Mouse (Mus musculus): Measurements from ENCODE around the gene Mark2. TPM values are rescaled to one million over a fixed set of nuclear protein-coding genes. Genes with fewer than 3 reads are reported as not detected.

Gene Mark2
- polyA plus RNA-seq, 1 experiment from 2014 or later, result 63.8 TPM

DNA sequence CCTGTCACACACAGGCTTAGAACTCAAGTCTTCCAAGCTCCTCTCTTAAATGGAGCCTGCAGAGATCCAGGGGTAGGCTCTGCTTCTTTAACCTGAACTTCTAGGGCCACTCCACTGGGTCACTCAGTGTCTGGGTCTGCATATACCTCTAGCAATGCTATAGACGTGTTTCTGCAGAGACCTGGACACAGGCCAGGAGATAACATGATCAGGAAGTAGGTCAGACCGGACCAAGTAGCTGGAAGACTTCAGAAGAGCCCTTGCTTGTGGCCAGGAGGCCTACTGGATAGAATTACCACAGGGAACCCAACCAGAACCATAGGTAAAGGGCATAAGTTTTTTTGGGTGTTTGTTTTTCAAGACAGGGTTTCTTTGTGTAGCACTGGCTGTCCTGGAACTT is 51.9 kb downstream of the Mark2 start:
- Histone ChIP-seq H3K4me2 (replicated peaks) (no peak overlapping the region), H3K4me1 (peaks cover 3% of the 10 kb centered on the region; the same call in 1 of the 2 replicates), H3K9me3 (no peaks in the 10 kb centered on the region), H3K36me3 (peaks cover 43% of the 10 kb centered on the region), H3K27ac (replicated peaks) (no peak overlapping the region), H3K4me3 (no peak overlapping the region), H3K27me3 (no peaks in the 10 kb centered on the region), H3K9ac (replicated peaks) (no peak overlapping the region)
- no peak for ATAC-seq (ENCODE audit: low FRiP score, low read depth)
- WGBS, result 80% methylated on average over 2 of the region's 2 CpGs

DNA sequence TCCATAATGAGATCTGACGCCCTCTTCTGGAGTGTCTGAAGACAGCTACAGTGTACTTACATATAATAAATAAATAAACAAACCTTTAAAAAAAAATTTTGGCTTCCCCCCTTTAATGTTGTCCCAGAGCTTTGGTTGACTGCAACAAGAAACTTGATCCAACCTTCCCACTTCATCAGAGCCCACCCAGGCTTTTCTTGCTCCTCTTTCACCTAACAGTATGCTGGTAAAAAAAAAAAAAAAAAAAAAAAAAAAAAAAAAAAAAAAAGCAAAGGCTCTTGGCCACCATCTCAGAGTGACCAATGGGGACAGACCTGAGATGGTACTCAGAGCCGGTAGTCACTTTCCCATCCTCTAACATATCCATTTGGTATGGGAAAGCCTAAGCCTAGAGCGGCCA is 53.4 kb downstream of the Mark2 start:
- Histone ChIP-seq H3K4me1 (peaks cover 3% of the 10 kb centered on the region; the same call in 1 of the 2 replicates), H3K9ac (replicated peaks) (no peak overlapping the region), H3K27me3 (no peaks in the 10 kb centered on the region), H3K36me3 (peaks cover 58% of the 10 kb centered on the region), H3K9me3 (no peaks in the 10 kb centered on the region), H3K27ac (replicated peaks) (no peak overlapping the region), H3K4me2 (replicated peaks) (no peak overlapping the region), H3K4me3 (no peak overlapping the region)
- 88% methylated on average over 3 of the region's 3 CpGs for WGBS
- ATAC-seq (ENCODE audit: low FRiP score, low read depth), result no peak

GRCm38 (mm10) chr19:7286563-7287315 is 54.9 kb downstream of the Mark2 start:
- no peak for ATAC-seq (ENCODE audit: low FRiP score, low read depth)
- peaks cover 74% of the 10 kb centered on the region for H3K36me3 ChIP-seq
- WGBS, result 90% methylated on average over 12 of the region's 12 CpGs
- H3K4me1 ChIP-seq, result no peaks in the 10 kb centered on the region
- H3K9ac ChIP-seq (replicated peaks), result no peak overlapping the region
- no peak overlapping the region for H3K27ac ChIP-seq (replicated peaks)
- no peaks in the 10 kb centered on the region for H3K27me3 ChIP-seq
- no peak overlapping the region for H3K4me2 ChIP-seq (replicated peaks)
- H3K9me3 ChIP-seq, result no peaks in the 10 kb centered on the region
- H3K4me3 ChIP-seq, result no peak overlapping the region

GRCm38 (mm10) chr19:7280557-7281330 is 60.9 kb downstream of the Mark2 start:
- Histone ChIP-seq H3K9me3 (no peaks in the 10 kb centered on the region), H3K27ac (replicated peaks) (no peak overlapping the region; the same call in 1 of the 2 replicates), H3K36me3 (peaks cover 81% of the 10 kb centered on the region), H3K27me3 (no peaks in the 10 kb centered on the region), H3K4me2 (replicated peaks) (no peak overlapping the region), H3K4me3 (no peak overlapping the region), H3K9ac (replicated peaks) (no peak overlapping the region), H3K4me1 (peaks cover 14% of the 10 kb centered on the region)
- no peak for ATAC-seq (ENCODE audit: low FRiP score, low read depth)
- 88% methylated on average over 18 of the region's 18 CpGs for WGBS

DNA sequence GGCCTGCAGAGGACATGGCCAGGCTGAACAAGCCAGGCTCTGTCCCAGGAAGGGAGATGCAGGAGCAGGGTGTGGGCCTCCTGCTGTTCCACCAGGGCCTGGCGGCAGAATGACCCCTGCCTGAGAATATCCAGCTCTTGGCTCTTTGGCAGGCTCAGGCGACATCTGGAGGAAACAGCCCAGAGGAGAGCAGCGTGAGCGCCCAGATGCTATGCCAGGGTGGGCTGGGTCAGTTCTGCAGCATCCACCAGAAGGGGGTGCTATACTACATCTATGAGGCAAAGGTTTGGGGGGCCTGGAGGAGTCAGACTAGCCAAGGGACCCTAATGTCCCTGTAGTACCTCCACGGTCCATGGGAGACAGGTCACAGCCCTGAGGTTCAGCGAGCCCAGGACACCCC is 62.5 kb downstream of the Mark2 start:
- ATAC-seq (ENCODE audit: low FRiP score, low read depth), result no peak
- Histone ChIP-seq H3K4me1 (peaks cover 29% of the 10 kb centered on the region), H3K9ac (replicated peaks) (0 out of 2 replicates have a peak overlapping the region, but pooled peaks have one; percentile 12)

GRCm38 (mm10) chr19:7278200-7278906 is 63.3 kb downstream of the Mark2 start:
- no peak overlapping the region for H3K4me3 ChIP-seq

More for the DNA sequence above, 62.5 kb downstream of the Mark2 start:
- Histone ChIP-seq H3K27ac (replicated peaks) (peak overlapping the region; percentile 83), H3K9me3 (no peaks in the 10 kb centered on the region), H3K4me3 (no peak overlapping the region), H3K4me2 (replicated peaks) (no peak overlapping the region), H3K27me3 (no peaks in the 10 kb centered on the region), H3K36me3 (peaks cover 81% of the 10 kb centered on the region)
- WGBS, result 39% methylated on average over 6 of the region's 6 CpGs

DNA sequence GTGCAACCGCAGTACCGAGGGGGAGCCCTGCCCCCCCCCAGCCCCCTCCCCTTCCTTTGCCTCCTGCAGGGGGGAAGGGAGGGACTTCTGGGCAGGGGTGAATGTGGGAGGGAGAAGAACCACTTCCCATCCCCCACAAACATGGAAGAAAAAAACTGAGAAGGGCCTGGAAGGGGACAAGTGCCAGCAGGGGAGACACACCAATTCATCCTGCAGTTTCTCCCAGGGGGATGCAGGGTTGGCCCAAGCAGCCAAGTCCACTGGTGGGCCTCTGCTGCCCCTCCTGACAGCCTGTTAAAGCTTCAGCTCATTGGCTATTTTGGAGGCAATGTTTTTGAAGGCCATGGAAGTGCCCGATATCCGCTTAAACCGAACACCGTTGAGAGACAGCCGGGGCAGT is 64.9 kb downstream of the Mark2 start:
- Histone ChIP-seq H3K4me2 (replicated peaks) (no peak overlapping the region), H3K9ac (replicated peaks) (no peak overlapping the region; the same call in 1 of the 2 replicates), H3K27me3 (no peaks in the 10 kb centered on the region), H3K27ac (replicated peaks) (peak overlapping the region; percentile 83), H3K4me3 (no peak overlapping the region), H3K4me1 (peaks cover 38% of the 10 kb centered on the region), H3K9me3 (no peaks in the 10 kb centered on the region), H3K36me3 (peaks cover 81% of the 10 kb centered on the region)
- WGBS, result 68% methylated on average over 7 of the region's 7 CpGs
- ATAC-seq (ENCODE audit: low FRiP score, low read depth), result no peak

More at GRCm38 (mm10) chr19:7278200-7278906, 63.3 kb downstream of the Mark2 start:
- H3K36me3 ChIP-seq, result peaks cover 81% of the 10 kb centered on the region
- no peak overlapping the region for H3K4me2 ChIP-seq (replicated peaks)
- H3K9me3 ChIP-seq, result no peaks in the 10 kb centered on the region
- WGBS, result 85% methylated on average over 6 of the region's 6 CpGs
- no peaks in the 10 kb centered on the region for H3K27me3 ChIP-seq
- peaks cover 32% of the 10 kb centered on the region for H3K4me1 ChIP-seq
- H3K27ac ChIP-seq (replicated peaks), result peak overlapping the region; percentile 83
- ATAC-seq (ENCODE audit: low FRiP score, low read depth), result no peak
- H3K9ac ChIP-seq (replicated peaks), result 0 out of 2 replicates have a peak overlapping the region, but pooled peaks have one; percentile 12

DNA sequence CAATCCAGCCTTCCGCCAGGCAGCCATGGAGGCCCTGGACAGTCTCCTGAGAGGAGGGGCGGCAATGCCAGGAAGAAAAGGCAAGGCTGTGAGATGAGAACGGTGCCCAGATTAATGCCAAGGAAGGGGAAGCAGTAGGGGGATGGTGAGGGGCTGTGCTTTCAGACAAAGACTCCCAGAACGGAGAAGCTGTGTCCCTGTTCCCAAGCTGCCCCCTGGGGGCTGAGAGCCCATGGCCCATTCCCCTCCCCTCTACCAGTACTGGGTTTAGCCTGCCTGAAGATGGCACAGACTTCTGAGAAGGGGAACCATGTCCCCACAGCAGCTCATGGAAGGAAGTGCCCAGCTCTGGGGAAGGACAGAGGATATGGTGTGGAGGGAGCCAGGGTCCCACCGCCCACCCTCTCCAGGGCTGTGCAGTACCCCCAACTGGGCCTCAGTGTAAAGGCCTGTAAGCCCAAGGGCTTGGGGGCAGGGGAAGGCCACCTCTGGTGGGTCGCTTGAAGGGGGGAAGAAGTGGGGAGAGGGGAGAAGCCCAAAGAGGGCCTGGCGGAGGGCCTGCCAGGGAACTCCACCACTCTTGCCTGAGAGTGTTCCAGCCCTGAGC is 65.5 kb downstream of the Mark2 start:
- WGBS, result 26% methylated on average over 7 of the region's 7 CpGs
- H3K27me3 ChIP-seq, result no peaks in the 10 kb centered on the region
- H3K4me1 ChIP-seq, result peaks cover 44% of the 10 kb centered on the region
- H3K4me2 ChIP-seq (replicated peaks), result peak overlapping the region; percentile 16
- H3K9ac ChIP-seq (replicated peaks), result peak overlapping the region; percentile 45; the same call in 1 of the 2 replicates
- H3K4me3 ChIP-seq, result no peak overlapping the region
- H3K9me3 ChIP-seq, result no peaks in the 10 kb centered on the region
- peak overlapping the region; percentile 83 for H3K27ac ChIP-seq (replicated peaks)
- peak; percentile 63 for ATAC-seq (ENCODE audit: low FRiP score, low read depth)
- H3K36me3 ChIP-seq, result peaks cover 81% of the 10 kb centered on the region

- no peak overlapping the region for H3K4me3 ChIP-seq
- H3K9me3 ChIP-seq, result no peaks in the 10 kb centered on the region
- peaks cover 84% of the 10 kb centered on the region for H3K36me3 ChIP-seq
- ATAC-seq (ENCODE audit: low FRiP score, low read depth), result peak; percentile 21; the same call in 1 of the 2 replicates
- 60% methylated on average over 7 of the region's 7 CpGs for WGBS
- no peak overlapping the region for H3K4me2 ChIP-seq (replicated peaks)
- H3K9ac ChIP-seq (replicated peaks), result peak overlapping the region; percentile 29
- peak overlapping the region; percentile 83 for H3K27ac ChIP-seq (replicated peaks)
- peaks cover 53% of the 10 kb centered on the region for H3K4me1 ChIP-seq
- no peaks in the 10 kb centered on the region for H3K27me3 ChIP-seq
Measured at GRCm38 (mm10) chr19:7275131-7275789, 66.4 kb downstream of the Mark2 start.

DNA sequence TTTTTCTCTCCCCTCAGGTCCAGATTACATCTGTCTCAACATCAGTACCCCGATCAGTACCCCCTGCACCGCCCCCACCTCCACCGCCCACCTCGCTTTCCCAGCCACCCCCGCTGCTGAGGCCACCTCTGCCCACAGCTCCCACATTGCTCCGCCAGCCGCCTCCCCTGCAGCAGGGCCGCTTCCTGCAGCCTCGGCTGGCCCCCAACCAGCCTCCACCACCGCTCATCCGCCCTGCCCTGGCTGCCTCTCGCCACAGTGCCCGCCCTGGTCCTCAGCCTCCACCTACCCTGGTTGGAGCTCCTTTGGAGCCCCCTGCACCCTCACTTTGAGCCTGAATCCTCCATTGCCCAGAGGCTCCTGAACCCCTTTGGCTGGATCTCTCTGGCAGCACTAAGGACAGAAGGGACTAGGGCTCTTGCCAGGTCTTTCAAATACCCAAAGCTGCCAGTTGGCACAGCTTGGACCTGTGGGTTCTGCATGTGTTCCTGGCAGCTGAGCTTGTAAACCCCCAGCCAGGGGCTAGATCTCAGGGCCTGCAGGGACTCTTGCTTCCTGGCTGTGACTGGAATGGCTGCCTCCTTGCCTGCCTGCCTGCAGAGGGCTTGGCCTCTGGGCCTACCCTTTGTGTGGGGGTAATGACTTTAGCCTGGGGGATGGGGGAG is 67.2 kb downstream of the Mark2 start:
- Histone ChIP-seq H3K9me3 (no peaks in the 10 kb centered on the region), H3K9ac (replicated peaks) (peak overlapping the region; percentile 29; the same call in 1 of the 2 replicates), H3K4me2 (replicated peaks) (peak overlapping the region; percentile 14; the same call in 1 of the 2 replicates), H3K4me1 (peaks cover 61% of the 10 kb centered on the region), H3K4me3 (peak overlapping the region; percentile 13; the same call in 1 of the 2 replicates), H3K27ac (replicated peaks) (peak overlapping the region; percentile 83), H3K27me3 (no peaks in the 10 kb centered on the region), H3K36me3 (peaks cover 84% of the 10 kb centered on the region)
- ATAC-seq (ENCODE audit: low FRiP score, low read depth), result no peak
- WGBS, result 81% methylated on average over 13 of the region's 13 CpGs
